Mouse (Mus musculus) testis, adult 2 months (tissue): ENCODE measurements around the gene Copz1.

Experiments used
- CTCF ChIP-seq: fragments of 200-500 bp; IDR thresholded peaks from 2 replicates; pipeline ENCODE4 v1.5.1; 2012; ENCODE audit warnings: low read depth, mild to moderate bottlenecking, inconsistent platforms, low read length, moderate library complexity; ENCODE audit not compliant: control insufficient read depth, insufficient read depth, insufficient replicate concordance
- POLR2A ChIP-seq: fragments of 200-500 bp; IDR thresholded peaks from 2 replicates; pipeline ENCODE4 v1.6.1; 2012; ENCODE audit warnings: low read depth, mild to moderate bottlenecking, inconsistent platforms, low read length, moderate library complexity; ENCODE audit not compliant: control insufficient read depth

DNA sequence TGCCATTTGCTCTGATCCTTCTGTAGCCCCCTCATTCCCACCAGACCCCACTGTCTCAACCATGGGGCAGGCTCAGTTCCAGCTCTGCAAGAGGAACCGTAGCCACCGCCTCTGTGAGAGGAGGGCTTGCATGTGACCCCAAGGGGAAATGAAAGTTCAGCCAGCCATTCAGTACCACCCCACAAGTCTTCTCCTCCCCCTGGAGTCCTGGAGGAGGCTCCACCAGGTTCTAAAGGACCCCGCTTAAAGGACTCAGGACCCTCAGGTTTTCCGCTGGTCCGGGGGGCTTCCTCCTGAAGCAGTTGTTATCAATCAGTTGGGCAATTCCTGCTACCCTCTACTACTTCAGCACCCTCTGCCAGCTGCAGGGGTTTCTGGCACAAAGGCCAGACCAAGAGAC is 61.2 kb downstream of the Copz1 start:
- TF ChIP-seq CTCF: no peak
- TF ChIP-seq POLR2A: no peak
